Mouse (Mus musculus) brain, embryonic 14.5 days (tissue): ENCODE data around the gene Cacna2d1.

Experiments used
- CTCF ChIP-seq: fragments of 200-500 bp; IDR thresholded peaks from 2 replicates; pipeline ENCODE4 v1.5.1; 2012; ENCODE audit warnings: inconsistent platforms, mild to moderate bottlenecking, moderate library complexity, borderline replicate concordance; ENCODE audit not compliant: insufficient read depth, insufficient read length; ENCODE audit errors: extremely low read depth
- POLR2A ChIP-seq: fragments of 200-500 bp; IDR thresholded peaks from 2 replicates; pipeline ENCODE4 v1.6.1; 2012; ENCODE audit warnings: mild to moderate bottlenecking, inconsistent platforms, borderline replicate concordance; ENCODE audit not compliant: poor library complexity, insufficient read depth, insufficient read length, severe bottlenecking; ENCODE audit errors: extremely low read depth

DNA sequence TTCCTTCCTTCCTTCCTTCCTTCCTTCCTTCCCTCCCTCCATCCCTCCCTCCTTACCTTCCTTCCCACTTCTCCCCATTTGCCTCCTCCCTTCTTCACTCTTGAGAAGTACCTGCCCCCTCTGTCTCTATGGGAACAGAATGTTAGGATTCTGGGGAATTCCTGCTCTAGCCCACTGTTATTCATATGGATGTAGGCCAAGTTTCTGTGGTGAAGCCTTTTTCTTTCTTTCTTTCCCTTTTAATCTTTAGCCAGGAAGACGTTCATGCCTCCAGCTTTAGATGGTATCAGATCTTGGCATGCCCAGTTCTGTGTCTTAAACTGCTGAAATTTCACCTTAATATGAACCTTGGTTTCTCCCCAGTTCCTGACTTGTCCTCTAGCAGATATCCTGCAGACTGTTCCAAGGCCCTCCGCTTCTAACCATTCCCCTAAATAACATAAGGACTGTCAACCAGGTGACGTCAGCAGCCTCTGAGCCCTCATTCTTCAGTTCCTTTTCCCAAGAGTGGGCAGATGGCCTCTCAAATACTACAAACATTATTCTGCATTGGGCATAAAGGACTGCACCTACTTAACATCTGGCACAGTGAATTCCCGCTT, 362.8 kb downstream of the Cacna2d1 start:
- TF ChIP-seq POLR2A (no peak), CTCF (no peak)
